Mouse (Mus musculus) lung, embryonic 14.5 days (tissue): Measurements from ENCODE around the gene Camkmt. TPM values are rescaled to one million over a fixed set of nuclear protein-coding genes. Genes with fewer than 3 reads are reported as not detected.

Experiments
- ATAC-seq: fragments of 200-750 bp; cut with Nextera tagmentation; 2 replicates; pipeline ENCODE4 v1.8.0; 2017; ENCODE audit warnings: mild to moderate bottlenecking, moderate TSS enrichment, moderate library complexity; ENCODE audit not compliant: insufficient read depth
- DNase-seq: peaks from one replicate; pipeline ENCODE4 v3.0.0-alpha.2; 2015
- H3K27ac ChIP-seq: fragments of 300-500 bp; sonication (generic); 2 replicates; pipeline ENCODE4 v1.5.1; 2014; ENCODE audit warnings: low read depth, mild to moderate bottlenecking, moderate library complexity
- H3K27me3 ChIP-seq: fragments of 300-500 bp; sonication (generic); 2 replicates; pipeline ENCODE4 v1.6.1; 2014; ENCODE audit warnings: low read length, control low read depth; ENCODE audit not compliant: insufficient read depth
- H3K36me3 ChIP-seq: fragments of 300-500 bp; sonication (generic); 2 replicates; pipeline ENCODE4 v1.6.1; 2014; ENCODE audit warnings: control low read depth; ENCODE audit not compliant: insufficient read depth
- H3K4me1 ChIP-seq: fragments of 300-500 bp; sonication (generic); 2 replicates; pipeline ENCODE4 v1.6.1; 2014; ENCODE audit warnings: antibody characterized with exemption, control low read depth; ENCODE audit not compliant: insufficient read depth
- H3K4me2 ChIP-seq: fragments of 300-500 bp; sonication (generic); 2 replicates; pipeline ENCODE4 v1.6.1; 2014; ENCODE audit warnings: mild to moderate bottlenecking
- H3K4me3 ChIP-seq: fragments of 300-500 bp; sonication (generic); 2 replicates; pipeline ENCODE4 v1.5.1; 2014; ENCODE audit warnings: low read depth, low read length
- H3K9ac ChIP-seq: fragments of 300-500 bp; sonication (generic); 2 replicates; pipeline ENCODE4 v1.6.1; 2014
- H3K9me3 ChIP-seq: fragments of 300-500 bp; sonication (generic); 2 replicates; pipeline ENCODE4 v1.6.1; 2016; ENCODE audit warnings: low read depth, low read length, control low read depth
- CTCF ChIP-seq: IDR thresholded peaks from 2 replicates; pipeline ENCODE4 v1.5.1; 2016; ENCODE audit warnings: antibody characterized with exemption, low read depth
- WGBS: fragments of 180-500 bp; shearing (Covaris S2); extraction: QIAGEN DNeasy Blood & Tissue Kit; methylation state at CpG from one replicate; pipeline ENCODE4 v1.1.7; 2014; 5-methylcytosine and 5-hydroxymethylcytosine counted together
- polyA plus RNA-seq: library from polyadenylated mRNA; unstranded; fragments of >200 nt; fragmentation: Nextera tagmentation; extraction: Ambion mirVana; gene quantifications from 2 replicates; pipeline ENCODE4 v1.2.1, GENCODE M21; 2014

Gene Camkmt
- polyA plus RNA-seq, 1 experiment from 2014 or later: 11.7 TPM

DNA sequence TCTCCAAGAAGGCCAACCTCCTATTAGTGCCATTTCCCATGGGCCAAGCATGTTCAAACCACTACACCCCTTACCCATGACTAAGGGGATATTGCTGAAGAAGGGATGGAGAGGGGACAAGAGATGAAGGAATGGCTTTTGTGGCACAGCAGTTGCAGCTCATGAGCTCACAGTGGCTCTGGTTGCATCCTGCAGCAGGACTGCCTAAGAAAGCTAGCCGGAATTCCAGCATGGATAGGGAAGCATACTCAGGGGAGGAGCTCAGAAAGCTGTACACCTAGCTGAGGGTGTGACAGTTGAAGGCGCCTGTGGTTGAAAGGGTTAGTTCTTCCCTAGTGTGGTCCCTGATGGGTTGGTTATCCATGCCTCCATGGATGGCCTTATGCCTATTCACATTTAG is 78.4 kb downstream of the Camkmt start:
- H3K9me3 ChIP-seq: no peaks in the 10 kb centered on the region
- no peak overlapping the region for H3K4me2 ChIP-seq
- H3K36me3 ChIP-seq: no peaks in the 10 kb centered on the region
- no peak overlapping the region for H3K9ac ChIP-seq
- DNase-seq: no peak
- no peaks in the 10 kb centered on the region for H3K4me1 ChIP-seq
- 71% methylated on average over 2 of the region's 2 CpGs for WGBS
- TF ChIP-seq CTCF: no peak
- H3K27ac ChIP-seq: no peak overlapping the region
- H3K27me3 ChIP-seq: no peaks in the 10 kb centered on the region
- H3K4me3 ChIP-seq: no peak overlapping the region
- no peak for ATAC-seq

DNA sequence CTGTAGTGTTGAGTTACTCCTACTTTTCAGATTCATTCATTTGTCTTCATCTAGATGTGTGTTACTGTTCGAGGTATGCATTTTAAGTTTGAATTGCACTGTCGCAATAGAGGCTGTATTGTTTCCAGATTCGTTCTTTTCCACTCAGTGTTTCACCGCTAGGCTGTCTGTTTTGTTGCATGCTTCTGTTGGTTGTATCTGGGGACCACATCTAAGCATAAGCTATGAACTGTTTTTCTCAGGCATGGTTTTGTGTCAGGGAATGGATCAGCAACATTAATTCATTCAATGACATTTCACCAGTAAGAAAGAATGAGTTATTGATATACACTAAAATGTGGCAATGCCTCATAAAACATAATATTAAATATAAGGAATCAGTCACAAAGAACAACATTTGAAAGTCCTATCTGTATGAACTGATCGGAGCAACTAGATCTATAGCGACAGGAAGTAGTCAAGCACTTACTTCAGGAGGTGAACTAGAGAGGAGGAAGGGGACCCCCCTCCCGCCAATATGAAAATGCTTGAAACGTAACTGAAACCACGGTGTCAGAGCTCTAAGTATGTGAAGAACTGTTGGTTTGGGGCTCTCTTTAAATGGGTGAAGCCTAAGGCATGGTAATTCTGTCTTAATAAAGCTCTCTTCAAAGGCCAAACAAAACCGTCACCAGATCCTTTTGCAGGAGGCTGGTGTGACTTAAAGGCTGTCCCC is 80.3 kb downstream of the Camkmt start:
- H3K4me2 ChIP-seq: no peak overlapping the region
- TF ChIP-seq CTCF: no peak
- no peaks in the 10 kb centered on the region for H3K27me3 ChIP-seq
- DNase-seq: no peak
- no peak for ATAC-seq
- no peak overlapping the region for H3K9ac ChIP-seq
- H3K36me3 ChIP-seq: no peaks in the 10 kb centered on the region
- no peaks in the 10 kb centered on the region for H3K9me3 ChIP-seq
- 71% methylated on average over 10 of the region's 10 CpGs for WGBS
- H3K4me3 ChIP-seq: no peak overlapping the region
- H3K4me1 ChIP-seq: no peaks in the 10 kb centered on the region
- no peak overlapping the region for H3K27ac ChIP-seq

- DNase-seq (no peak), ATAC-seq (no peak)
- 20% methylated on average over 4 of the region's 4 CpGs for WGBS
- no peaks in the 10 kb centered on the region for H3K27me3 ChIP-seq
- TF ChIP-seq CTCF: no peak
- H3K4me1 ChIP-seq: no peaks in the 10 kb centered on the region
- H3K9ac ChIP-seq: no peak overlapping the region
- no peak overlapping the region for H3K27ac ChIP-seq
- no peak overlapping the region for H3K4me3 ChIP-seq
- H3K9me3 ChIP-seq: no peaks in the 10 kb centered on the region
- no peak overlapping the region for H3K4me2 ChIP-seq
- no peaks in the 10 kb centered on the region for H3K36me3 ChIP-seq
Observed at GRCm38 (mm10) chr17:85171951-85172350, 81.6 kb downstream of the Camkmt start.

DNA sequence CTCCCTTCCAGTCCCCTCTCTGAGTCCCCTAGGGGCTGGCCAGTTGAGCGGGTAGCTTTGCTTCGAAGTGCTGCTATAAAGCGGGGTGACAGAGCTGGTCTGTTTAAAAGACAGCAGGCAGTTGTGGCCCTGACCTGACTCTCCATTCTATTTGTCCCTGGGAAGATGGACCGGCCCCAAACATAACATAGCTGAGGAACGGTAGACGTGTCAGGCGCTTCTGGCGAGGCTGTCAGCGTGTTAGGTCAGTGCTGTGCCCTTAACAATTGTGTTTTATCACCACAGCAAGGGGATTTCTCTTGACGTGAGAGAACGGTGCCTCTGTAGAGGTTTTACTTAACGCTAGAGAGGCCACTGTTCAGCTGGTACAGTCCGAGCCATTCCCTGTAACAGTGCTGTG is 86.9 kb downstream of the Camkmt start:
- no peak overlapping the region for H3K9ac ChIP-seq
- no peaks in the 10 kb centered on the region for H3K27me3 ChIP-seq
- H3K9me3 ChIP-seq: no peaks in the 10 kb centered on the region
- no peak overlapping the region for H3K27ac ChIP-seq
- H3K36me3 ChIP-seq: no peaks in the 10 kb centered on the region
- no peak overlapping the region for H3K4me3 ChIP-seq
- ATAC-seq (no peak), DNase-seq (no peak)
- TF ChIP-seq CTCF: no peak
- H3K4me2 ChIP-seq: no peak overlapping the region
- no peaks in the 10 kb centered on the region for H3K4me1 ChIP-seq
- 26% methylated on average over 13 of the region's 13 CpGs for WGBS

DNA sequence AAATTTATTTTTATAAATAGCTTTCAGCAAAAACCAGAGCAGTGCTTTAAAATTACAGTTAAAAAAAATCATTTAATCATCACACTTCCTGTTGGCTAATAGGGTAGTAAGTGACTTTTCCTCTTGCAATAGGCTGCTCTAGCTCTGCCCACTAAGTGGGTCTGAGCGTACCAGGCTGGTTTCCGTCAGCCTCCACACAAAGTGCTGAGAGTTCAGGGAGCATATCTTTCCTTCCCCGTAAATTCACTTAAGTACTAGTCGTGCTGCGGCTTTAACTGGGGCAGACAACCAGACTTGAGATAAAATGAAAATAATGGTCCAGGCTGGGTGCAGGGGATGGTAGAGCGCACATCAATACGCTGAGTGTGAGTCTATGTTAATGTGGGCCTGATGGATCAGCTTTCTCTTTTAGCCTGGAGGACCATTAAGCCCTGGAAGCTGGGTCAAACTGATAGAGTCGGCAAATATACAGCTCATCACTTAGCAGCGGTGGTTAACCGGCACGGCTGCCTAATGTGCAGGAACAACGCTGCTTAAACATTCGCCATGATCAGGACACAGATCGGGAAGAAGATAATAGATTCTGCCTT is 90.2 kb downstream of the Camkmt start:
- no peak overlapping the region for H3K4me2 ChIP-seq
- no peak overlapping the region for H3K9ac ChIP-seq
- no peaks in the 10 kb centered on the region for H3K27me3 ChIP-seq
- H3K27ac ChIP-seq: no peak overlapping the region
- no peaks in the 10 kb centered on the region for H3K4me1 ChIP-seq
- DNase-seq: peak; percentile 21
- no peak for TF ChIP-seq CTCF
- no peak overlapping the region for H3K4me3 ChIP-seq
- 31% methylated on average over 14 of the region's 14 CpGs for WGBS
- ATAC-seq: no peak
- no peaks in the 10 kb centered on the region for H3K9me3 ChIP-seq
- no peaks in the 10 kb centered on the region for H3K36me3 ChIP-seq

DNA sequence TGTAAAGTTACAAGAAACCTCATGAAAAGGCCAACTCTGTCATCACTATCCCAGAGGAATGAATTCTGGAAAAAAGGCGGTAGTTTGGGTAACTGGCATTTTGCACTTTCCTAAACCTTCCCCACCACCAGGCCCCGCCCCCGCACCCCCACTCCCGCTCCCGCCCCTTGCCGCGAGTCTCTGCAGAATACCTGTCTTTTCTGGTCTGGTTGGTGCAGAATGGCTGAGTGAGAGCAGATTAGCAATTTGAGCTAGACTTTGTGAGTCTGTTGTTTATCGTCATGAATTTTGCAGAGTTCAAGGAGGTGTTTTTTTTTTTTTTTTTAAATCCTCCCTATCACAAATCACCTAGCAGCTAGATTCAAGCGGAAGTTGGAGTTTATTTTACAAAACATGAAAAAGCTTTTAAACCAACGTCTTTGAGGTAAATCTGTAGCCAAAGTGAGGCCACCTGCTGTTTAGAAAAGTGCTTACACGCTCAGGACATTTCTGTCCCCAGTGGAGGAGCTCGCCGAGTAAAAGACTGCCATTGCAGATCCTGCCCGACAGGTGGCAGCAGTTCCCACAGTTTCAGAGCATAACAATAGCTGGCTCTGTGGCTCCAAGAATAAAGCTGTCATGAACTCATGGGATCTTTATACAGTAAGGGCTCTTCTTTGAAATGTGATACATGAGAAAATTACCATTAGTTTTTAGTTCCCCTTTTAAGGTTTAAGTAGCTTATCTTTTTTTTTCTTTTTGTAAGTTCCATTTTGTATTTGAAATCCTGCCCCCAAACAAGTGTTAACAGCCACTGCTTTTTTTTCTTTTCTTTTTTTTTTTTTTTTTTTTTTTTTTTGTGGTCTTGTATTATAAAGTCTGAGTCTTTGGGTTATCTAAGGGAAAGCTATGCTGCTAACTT is 99.1 kb downstream of the Camkmt start:
- no peaks in the 10 kb centered on the region for H3K36me3 ChIP-seq
- peak; percentile 94 for TF ChIP-seq CTCF
- H3K4me3 ChIP-seq: no peak overlapping the region
- peaks cover 5% of the 10 kb centered on the region; the same call in 1 of the 2 replicates for H3K27me3 ChIP-seq
- no peaks in the 10 kb centered on the region for H3K4me1 ChIP-seq
- no peak overlapping the region for H3K9ac ChIP-seq
- no peaks in the 10 kb centered on the region for H3K9me3 ChIP-seq
- peak overlapping the region; percentile 51 for H3K4me2 ChIP-seq
- ATAC-seq (peak; percentile 87; the same call in 1 of the 2 replicates), DNase-seq (peak; percentile 96)
- H3K27ac ChIP-seq: no peak overlapping the region
- WGBS: 4% methylated on average over 14 of the region's 14 CpGs

DNA sequence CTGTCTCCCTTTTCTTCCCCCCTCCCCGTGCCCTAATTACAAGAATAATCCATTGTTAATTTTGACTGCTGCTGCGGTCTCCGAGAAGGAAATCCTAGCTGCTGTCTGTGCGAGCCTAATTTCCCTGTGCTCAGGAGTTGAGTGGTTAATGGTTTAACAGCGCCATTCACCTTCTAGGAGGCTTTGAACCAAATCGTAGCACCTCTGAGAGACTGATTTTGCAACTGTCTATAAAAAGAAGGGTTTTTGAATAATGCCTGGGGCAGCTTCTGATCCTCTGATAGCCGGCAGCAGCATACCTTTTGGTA is 99.7 kb downstream of the Camkmt start:
- Histone ChIP-seq H3K4me3 (no peak overlapping the region), H3K9ac (no peak overlapping the region), H3K4me1 (no peaks in the 10 kb centered on the region), H3K9me3 (no peaks in the 10 kb centered on the region), H3K4me2 (no peak overlapping the region), H3K27me3 (peaks cover 5% of the 10 kb centered on the region; the same call in 1 of the 2 replicates), H3K36me3 (no peaks in the 10 kb centered on the region), H3K27ac (no peak overlapping the region)
- ATAC-seq: no peak
- WGBS: 41% methylated on average over 7 of the region's 7 CpGs
- DNase-seq: no peak
- no peak for TF ChIP-seq CTCF
